Mouse (Mus musculus) left cerebral cortex, adult 2 months (tissue): ENCODE measurements around the gene Elobl. TPM values are rescaled to one million over a fixed set of nuclear protein-coding genes. Genes with fewer than 3 reads are reported as not detected.

ENCODE experiments used
- DNase-seq, 2 experiments: peaks; one replicate each; pipeline ENCODE4 v3.0.0; 2021 to 2022; ENCODE audit warnings: low spot score in 2 of 2, mixed read lengths in 1 of 2; ENCODE audit errors: extremely low spot score in 1 of 2
- H3K27ac ChIP-seq: fragments of 200-600 bp; 2 replicates; pipeline ENCODE4 v1.8.1; 2022
- H3K4me3 ChIP-seq: fragments of 200-600 bp; 2 replicates; pipeline ENCODE4 v1.8.1; 2022
- CTCF ChIP-seq: fragments of 200-600 bp; IDR thresholded peaks from 2 replicates; pipeline ENCODE4 v1.8.1; 2022; ENCODE audit warnings: antibody characterized with exemption, mild to moderate bottlenecking, moderate library complexity
- intact Hi-C: fragments of 180-260 bp; cut with DNase I; formaldehyde crosslinking; loops from one replicate; pipeline ENCODE4 v1.15.1; 2025
- total RNA-seq, 2 experiments: library from RNA; stranded (reverse); gene quantifications; 2 replicates each; pipeline ENCODE4 v1.2.3; 2021

Elobl gene
- total RNA-seq, 2 experiments from 2014 or later: not detected

- intact Hi-C loops: no loop called here
- H3K27ac ChIP-seq: no peak overlapping the region
- no peak for DNase-seq
- no peak for TF ChIP-seq CTCF
- H3K4me3 ChIP-seq: no peak overlapping the region
Measured at GRCm38 (mm10) chr11:88926566-88926965, 40.2 kb downstream of the Elobl start.

Other genes with a start within 250 kb of the Elobl start
- 100 to 1,000 TPM; 126 to 140 TPM for gene Msi2, start 248.4 kb downstream of the Elobl start, total RNA-seq
- gene Akap1, start 102.3 kb downstream of the Elobl start, total RNA-seq: 10 to 100 TPM; 39.8 to 40.1 TPM
- gene Scpep1, start 11.5 kb downstream of the Elobl start, total RNA-seq: 10 to 100 TPM; 16.2 to 17.5 TPM
- 10 to 100 TPM; 19.4 to 19.5 TPM for gene Coil, start 3.3 kb upstream of the Elobl start, total RNA-seq
- gene Trim25, start 32.4 kb upstream of the Elobl start, total RNA-seq: 1 to 10 TPM; 3.7 to 3.9 TPM
- gene Dgke, start 99.9 kb upstream of the Elobl start, total RNA-seq: 10 to 100 TPM; 52.8 to 57.0 TPM
- gene Gm525, start 106.9 kb upstream of the Elobl start, total RNA-seq: under 1 TPM in 1 of 2 experiments, not detected in 1; 0.95 TPM